Mouse (Mus musculus) olfactory bulb, adult 2 months (tissue): ENCODE data around the gene Spop.

Experiments used
- CTCF ChIP-seq: fragments of 200-500 bp; IDR thresholded peaks from 2 replicates; pipeline ENCODE4 v1.5.1; 2012; ENCODE audit warnings: low read depth, mild to moderate bottlenecking, low read length, moderate library complexity; ENCODE audit not compliant: insufficient read depth
- POLR2A ChIP-seq: fragments of 200-500 bp; IDR thresholded peaks from 2 replicates; pipeline ENCODE4 v1.6.1; 2012; ENCODE audit warnings: mild to moderate bottlenecking, low read depth, low read length, moderate library complexity; ENCODE audit not compliant: insufficient read depth

DNA sequence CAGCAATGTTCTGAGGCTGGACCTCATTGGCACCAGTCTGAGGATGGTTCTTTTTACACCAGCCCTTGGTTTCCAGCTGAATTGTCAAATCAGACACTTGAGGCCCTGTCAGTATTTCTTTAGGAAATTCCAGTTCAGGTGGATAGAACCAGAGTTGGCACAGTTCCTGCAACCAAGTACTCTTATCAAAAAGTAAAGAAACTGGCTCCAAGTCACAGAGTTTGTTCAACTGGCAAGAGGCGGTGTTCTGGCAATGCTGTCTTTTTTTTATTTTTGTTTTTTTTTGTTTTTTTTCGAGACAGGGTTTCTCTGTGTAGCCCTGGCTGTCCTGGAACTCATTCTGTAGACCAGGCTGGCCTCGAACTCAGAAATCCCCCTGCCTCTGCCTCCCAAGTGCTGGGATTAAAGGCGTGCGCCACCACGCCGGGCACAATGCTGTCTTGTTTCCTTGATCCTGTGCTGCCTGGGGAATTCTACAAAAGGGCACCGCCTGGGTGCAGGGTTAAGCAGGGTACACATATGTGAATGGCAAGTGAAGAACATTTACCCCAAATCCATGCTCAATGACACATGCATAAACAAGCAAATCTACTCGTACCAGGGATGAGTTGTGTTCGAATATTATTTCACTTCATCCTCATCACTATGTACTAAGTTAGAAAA lies 4.3 kb upstream of the Spop start:
- TF ChIP-seq POLR2A (no peak), CTCF (no peak)
